Mouse (Mus musculus) c-Kit-positive CD71-positive TER-119-negative erythroid progenitor cells, embryonic 14.5 days (primary cell): ENCODE results near the gene Kctd2.
"Not testable (repeated sequence)": the region's sequence is repeated elsewhere in the genome, so short reads cannot be mapped to it uniquely, and the experiment has no call there.

ENCODE experiments used
- DNase-seq: peaks from one replicate; pipeline ENCODE4 v3.0.0-alpha.2; 2013; ENCODE audit warnings: low read depth

Gene Kctd2

DNA sequence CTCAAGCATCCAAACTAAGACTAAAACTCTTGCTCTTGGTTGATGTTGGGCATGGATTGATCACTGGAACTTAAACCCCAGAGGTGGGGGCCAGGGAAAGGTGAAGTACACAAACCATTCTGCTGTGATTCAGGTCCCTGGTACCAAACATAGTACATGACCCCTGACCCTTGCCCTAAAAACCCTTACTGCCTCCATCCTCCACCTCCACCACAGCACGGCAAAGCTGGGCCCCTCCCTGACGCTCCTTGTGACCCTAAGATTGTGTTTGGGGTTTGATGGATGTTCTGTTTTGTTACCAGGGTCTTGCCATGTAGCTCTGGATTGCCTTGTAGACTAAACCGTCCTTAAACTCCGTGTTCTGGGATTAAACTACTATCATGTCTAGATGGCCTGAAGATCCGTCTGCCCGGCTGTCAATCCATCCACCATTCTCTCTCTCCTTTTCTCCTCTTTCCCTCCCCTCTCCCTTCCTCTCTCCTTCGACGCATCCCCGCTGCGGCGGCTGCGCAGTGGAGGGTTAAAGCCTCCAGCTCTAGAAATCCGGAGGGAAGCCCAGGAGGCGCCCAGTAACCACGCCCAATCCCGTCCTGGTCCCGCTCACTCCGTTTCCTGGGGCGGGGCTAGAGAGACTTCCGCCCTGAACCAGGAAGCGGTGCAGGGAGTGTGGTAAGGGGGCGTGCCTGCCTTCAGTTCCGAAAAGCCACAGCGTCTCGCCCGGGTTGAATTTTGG, 55.3 kb downstream of the Kctd2 start, which contains the start of gene Armc7:
Gene Armc7 (plus strand): TSS at position 643 of the 733 bp plus-strand sequence.
- DNase-seq, result peak; percentile 94

DNA sequence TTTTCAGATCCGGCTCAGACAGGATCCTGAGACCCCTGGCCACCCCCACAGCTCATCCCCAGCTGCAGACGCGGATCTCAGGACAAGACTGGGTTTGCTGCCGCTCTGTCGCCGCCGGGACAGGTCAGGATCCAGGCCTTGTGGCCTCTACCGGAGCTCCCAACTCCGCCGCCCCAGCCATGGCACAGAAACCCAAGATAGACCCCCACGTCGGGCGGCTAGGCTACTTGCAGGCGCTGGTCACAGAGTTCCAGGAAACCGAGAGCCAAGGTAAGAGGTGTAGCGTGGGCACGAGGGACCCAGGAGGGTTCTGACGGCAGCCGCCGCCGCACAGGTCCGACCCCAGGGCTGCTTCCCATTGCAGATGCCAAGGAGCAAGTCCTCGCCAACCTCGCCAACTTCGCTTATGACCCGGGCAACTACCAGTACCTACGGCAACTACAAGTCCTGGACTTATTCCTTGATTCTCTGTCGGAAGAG, 55.9 kb downstream of the Kctd2 start:
- DNase-seq, result no peak

GRCm38 (mm10) chr11:115476630-115477029, 56.7 kb downstream of the Kctd2 start:
- DNase-seq, result not testable (repeated sequence)

DNA sequence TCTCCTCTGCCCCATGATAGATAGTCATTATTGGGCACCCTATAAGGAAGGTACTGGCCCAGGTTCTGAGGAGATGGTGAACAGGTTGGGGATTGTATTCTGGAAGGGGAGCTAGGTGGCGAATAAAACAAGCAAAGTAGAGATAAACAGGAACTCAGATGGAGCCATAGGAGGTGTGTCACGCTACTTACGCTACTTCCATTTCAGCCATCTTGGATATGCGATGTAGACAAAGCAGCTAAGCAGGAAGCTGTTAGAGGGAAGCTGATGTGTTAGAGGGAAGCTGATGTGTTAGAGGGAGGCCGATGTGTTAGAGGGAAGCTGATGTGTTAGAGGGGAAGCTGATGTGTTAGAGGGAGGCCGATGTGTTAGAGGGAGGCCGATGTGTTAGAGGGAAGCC, 57.5 kb downstream of the Kctd2 start:
- not testable (repeated sequence) for DNase-seq

DNA sequence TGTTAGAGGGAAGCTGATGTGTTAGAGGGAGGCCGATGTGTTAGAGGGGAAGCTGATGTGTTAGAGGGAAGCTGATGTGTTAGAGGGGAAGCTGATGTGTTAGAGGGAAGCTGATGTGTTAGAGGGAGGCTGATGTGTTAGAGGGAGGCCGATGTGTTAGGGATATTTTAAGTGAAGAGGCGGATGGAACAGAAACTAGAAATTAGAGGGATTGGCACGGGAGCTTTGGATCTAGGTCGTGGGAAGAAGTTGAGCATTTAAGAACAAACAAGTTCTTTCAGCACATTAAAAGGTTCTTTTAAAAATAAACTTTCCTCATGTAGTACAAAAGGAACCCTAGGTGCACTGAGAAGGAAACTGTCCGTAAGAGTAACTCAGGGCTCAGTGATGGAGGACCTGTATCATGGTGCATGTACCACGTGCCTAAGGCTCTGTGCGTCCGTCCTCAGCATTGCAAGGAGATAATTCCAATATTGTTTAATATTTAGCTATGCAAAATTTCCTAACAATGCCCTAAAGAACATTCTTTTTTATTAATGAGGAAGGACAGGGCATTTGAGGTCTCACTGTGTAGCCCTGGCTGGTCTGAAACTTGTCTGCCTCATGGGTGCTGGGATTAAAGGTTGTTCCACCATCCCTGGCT, 58.5 kb downstream of the Kctd2 start:
- no peak for DNase-seq
